Mouse (Mus musculus) urinary bladder, postnatal 25 days (tissue): ENCODE measurements around the gene Fbxo41.
"Not testable (repeated sequence)": the region's sequence is repeated elsewhere in the genome, so short reads cannot be mapped to it uniquely, and the experiment has no call there.

ENCODE experiments used
- DNase-seq: peaks from one replicate; pipeline ENCODE4 v3.0.0; 2022; ENCODE audit warnings: low spot score

Fbxo41 gene

GRCm38 (mm10) chr6:85491606-85492005 lies 11.2 kb downstream of the Fbxo41 start:
- no peak for DNase-seq

GRCm38 (mm10) chr6:85490252-85490651 lies 12.5 kb downstream of the Fbxo41 start:
- DNase-seq, result no peak

GRCm38 (mm10) chr6:85489717-85490116 lies 13.1 kb downstream of the Fbxo41 start:
- DNase-seq, result no peak

GRCm38 (mm10) chr6:85488510-85488909 lies 14.3 kb downstream of the Fbxo41 start:
- DNase-seq, result no peak

GRCm38 (mm10) chr6:85485738-85486137 lies 17.1 kb downstream of the Fbxo41 start:
- DNase-seq, result no peak

- no peak for DNase-seq
These were observed 18.7 kb downstream of the Fbxo41 start for GRCm38 (mm10) chr6:85483843-85484721.

DNA sequence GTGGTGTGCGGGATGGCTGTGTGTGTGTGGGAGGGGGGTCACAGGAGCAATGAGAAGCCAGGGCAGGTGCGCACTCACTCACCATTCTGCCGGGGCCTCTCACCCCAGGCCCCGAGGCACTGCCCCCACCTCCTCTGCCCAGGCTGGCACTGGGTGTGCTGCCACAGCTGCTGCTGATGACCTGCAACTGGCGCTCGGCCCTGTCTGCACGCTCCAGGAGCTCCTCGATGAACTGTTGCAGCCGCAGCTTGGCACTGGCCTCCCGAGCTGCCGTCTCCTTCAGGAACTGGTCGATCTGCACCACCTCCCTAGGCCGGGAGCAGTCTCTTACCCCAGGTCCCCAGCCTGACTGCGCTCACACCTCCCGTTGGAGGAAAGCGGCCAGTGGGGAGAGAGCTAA lies 22.1 kb downstream of the Fbxo41 start:
- DNase-seq, result no peak

DNA sequence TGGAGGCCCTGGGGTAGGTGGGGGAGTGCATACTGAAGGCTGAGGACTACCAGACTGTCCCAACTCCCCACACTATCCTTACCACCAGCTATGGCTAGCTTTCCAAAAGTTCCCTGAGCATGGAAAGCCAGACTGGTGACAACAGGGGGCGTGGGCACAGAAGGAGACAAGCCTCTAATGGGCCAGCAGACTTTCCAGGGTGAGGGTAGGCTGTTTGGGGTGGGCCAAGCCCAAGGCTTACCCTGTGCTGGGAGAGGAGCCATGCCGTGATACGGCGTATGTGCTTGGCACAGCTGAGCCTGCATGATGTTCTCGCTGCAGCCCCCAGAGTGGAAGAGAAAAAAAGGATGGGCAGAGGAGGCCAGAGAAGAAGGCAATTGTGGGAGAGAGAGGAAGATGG lies 22.8 kb downstream of the Fbxo41 start:
- DNase-seq, result no peak

GRCm38 (mm10) chr6:85478416-85478815 lies 24.4 kb downstream of the Fbxo41 start:
- DNase-seq, result no peak

DNA sequence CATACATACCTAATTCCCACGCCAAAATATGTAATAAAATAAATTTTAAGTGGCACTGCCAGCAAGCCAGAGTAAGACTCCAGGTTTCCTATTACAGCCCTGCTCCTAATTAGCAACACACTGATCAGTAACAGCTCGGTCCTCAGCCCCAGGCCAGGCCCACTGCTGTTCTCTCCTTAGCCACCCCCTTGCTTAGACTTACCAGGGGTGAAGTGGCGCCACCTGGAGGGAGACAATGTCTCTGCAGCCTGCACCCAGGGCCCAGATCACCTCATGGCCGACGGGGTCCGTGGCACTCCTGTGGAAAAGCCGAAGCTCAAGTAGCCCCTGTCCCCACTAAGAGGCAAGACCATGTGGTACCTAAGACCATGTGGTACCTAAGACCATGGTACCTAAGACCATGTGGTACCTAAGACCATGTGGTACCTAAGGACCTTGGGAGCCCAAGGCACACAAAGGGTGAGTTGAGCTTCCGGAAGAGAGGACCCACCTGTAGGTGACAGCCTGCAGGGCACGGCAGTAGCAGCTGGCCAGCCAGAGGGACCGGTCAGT lies 25.4 kb downstream of the Fbxo41 start:
- no peak for DNase-seq

GRCm38 (mm10) chr6:85475581-85475980 lies 27.2 kb downstream of the Fbxo41 start:
- DNase-seq, result no peak

DNA sequence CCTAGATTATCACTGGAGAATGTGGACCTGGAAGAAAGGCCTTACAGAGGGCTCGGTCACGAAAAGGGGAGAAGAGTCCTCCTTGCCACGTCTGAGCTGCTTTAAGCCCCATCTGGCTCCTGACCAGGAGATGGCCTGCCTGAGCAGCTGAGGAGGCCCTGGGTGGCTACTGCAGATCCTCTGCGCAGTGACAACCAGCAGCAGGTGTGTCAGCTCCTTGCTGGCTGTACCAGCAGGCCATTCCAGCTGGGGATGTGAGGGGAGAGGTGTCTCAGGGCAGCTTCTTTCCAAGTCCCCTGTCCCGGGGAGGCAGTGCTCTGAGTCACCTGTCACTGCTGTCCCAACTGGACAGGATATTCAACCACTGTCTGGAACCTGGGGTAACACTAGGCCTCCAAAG lies 30.3 kb downstream of the Fbxo41 start:
- DNase-seq, result no peak

GRCm38 (mm10) chr6:85471962-85472361 lies 30.8 kb downstream of the Fbxo41 start:
- DNase-seq, result no peak

DNA sequence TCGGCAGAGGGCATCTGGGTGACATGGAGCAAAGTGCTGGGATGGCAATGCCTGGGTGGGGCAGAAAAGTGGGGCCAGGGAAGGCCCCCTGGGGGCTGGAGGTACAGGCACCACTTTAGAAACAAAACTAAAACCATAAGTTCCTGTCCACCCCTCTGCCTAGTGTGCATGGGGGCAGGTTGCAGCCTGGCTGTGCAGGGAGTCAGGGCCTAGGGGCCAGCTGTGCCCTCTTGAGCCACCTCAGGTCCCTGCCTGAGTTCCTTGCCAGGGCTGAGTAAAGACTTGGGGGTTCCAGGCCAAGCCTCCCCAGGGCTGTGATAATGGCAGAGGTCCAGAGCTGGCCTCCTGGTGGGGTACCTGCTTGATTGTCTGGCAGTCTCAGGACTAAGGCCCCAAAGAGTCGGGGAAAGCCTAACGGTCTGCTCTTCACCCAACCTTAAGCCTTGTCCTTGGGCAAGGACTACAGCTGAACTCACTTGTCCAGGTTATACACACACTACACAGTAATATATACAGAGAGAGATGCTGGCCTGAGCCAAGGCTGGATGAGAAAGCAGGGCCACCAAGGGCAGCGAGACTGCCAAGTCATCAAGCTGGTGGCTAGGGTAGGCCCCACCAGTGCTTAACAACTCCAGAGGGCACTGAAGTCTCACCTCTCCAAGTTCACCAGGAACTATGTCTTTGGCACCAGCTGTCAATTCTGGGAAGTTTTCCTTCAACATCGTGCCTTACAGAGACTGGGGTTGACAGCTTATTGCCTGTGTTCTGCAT lies 32.9 kb downstream of the Fbxo41 start:
- no peak for DNase-seq

GRCm38 (mm10) chr6:85465381-85465780 lies 37.4 kb downstream of the Fbxo41 start:
- no peak for DNase-seq

DNA sequence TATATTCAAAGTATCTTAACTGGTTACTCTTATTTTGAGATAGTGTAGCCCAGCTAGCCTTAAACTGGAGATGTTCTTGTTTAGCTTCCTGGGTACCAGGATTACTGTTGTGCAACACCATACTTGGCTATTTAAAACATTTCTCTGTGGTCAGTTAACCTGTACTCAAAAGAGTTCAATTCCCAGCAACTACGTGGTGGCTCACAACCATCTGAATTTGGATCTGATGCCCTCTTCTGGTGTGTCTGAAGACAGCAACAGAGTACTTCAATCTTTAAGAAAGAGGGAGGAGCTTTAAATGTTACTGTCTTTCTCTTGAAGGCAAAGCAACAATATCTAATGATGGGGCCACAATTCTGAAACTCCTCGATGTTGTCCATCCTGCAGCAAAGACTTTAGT lies 43.2 kb downstream of the Fbxo41 start:
- no peak for DNase-seq

GRCm38 (mm10) chr6:85452816-85453215 lies 50.0 kb downstream of the Fbxo41 start:
- peak; percentile 9 for DNase-seq

- no peak for DNase-seq
These were observed 50.5 kb downstream of the Fbxo41 start for GRCm38 (mm10) chr6:85452411-85452665.

DNA sequence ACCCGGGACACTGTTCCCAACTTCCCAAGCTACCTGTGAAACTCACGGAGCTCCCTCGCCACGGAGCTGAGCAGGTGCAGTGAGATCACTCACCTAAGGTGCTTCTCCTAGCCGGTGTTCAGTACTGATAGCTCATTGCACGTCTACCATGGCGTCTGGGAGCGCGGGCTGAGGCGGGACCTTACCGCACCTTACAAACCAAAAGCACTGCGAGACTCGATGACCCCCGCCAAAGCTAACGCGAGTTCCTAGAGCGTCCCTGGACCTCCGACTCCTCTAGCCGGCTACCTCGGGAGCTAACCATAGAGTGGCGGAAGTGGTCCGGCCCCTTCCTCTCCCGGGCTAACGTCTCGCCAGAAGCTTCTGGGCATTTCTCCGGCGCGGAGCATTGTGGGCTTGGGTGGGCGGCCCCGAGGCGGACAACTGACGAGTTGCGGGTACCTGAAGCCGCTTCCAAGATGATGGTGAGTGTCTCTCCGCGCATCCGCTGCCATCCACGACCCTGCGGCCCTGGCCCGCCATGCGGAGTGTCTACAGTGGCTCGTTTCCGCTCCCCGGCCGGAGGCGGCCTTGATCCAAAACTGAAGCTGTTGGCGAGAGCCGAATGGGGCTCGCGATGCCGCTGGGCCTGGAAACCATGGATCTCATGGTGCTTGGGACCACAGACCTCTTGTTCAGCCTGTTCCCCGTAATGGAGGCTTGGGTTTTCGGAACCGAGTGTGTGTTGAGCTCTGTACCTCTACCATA lies 51.0 kb downstream of the Fbxo41 start, which contains the start of gene Pradc1:
TSS of gene Pradc1 (minus strand) at position 307 of the 747 bp plus-strand sequence.
- DNase-seq, result peak; percentile 86

DNA sequence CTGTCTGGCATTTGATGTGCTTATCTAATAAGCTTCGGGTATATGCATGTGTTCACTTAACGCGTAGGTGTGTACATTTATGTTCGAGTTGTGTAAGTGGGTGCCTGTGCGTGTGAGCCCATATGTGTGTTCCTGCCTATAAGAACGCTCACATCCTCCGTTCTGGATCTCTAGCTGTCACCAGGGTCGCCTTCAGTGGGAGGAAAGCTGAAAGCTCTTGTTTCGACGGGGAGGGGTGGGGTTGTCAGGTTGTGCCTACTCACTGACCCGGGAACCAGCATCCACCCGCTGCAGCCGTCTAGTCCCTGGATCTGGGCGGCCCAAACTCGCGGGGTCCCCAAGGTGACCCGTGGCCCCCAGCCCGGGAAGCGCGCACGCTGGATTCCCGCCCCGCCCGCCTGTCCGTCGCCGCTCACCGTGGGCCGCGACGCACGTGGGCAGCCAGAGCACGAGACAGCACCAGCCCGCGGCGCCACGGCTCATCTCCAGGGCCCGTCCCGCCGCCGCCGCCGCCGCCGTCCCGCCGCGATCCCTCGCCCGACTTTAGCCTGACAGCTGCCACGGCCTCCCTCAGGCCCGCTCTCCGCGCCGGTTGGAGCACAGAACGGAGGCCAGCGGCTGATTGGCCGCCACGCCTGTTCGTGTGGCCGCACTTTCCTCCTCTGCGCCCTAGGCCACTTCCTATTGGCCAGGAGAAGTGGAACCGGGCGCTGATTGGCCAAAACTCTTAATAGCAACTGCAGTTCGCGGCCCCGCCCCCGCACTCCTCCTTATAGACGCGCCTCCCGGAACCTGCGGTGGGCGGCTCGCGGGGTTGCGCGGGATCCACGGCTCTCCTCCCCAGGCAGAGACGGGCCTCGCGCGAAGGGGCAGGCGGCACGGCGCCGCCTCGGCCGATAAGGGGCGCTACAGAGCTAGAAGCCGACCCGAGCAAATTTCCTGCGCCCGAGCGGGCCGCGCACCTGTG lies 51.8 kb downstream of the Fbxo41 start, which contains the start of gene Cct7:
TSS of gene Cct7 (plus strand) at position 818 of the 967 bp plus-strand sequence.
- peak; percentile 96 for DNase-seq

- not testable (repeated sequence) for DNase-seq
These were observed 52.7 kb downstream of the Fbxo41 start for GRCm38 (mm10) chr6:85450140-85450539.
